Mouse (Mus musculus) megakaryocyte, embryonic 14.5 days (primary cell): ENCODE data around the gene Trappc10.

Experiments
- FLI1 ChIP-seq: IDR thresholded peaks from 2 replicates; pipeline ENCODE4 v1.6.1; 2012; ENCODE audit warnings: low read length, inconsistent platforms, mixed read lengths
- GATA1 ChIP-seq: IDR thresholded peaks from 3 replicates; pipeline ENCODE4 v1.6.1; 2012; ENCODE audit warnings: mixed read lengths, low read length, inconsistent platforms, borderline replicate concordance

DNA sequence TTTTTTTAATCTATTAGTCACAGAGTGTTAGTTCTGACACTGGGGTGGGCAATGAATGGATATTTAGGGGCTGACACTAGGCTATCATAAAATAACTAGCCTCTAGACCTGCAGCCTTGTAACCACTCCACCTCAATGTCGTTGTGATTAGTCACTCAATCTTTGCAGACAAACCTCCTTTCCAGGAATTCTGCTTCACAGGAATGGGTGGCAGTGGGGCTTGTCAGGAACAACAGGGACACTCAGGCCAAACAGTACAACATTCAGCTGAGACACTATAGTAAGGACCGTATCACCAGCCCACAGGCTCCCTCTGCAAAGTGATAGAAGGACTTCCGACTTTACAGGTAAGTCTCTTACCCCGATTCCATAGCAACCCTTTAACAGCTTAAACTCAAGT, 2.3 kb upstream of the Trappc10 start:
- TF ChIP-seq GATA1 (no peak), FLI1 (no peak)
